Mouse (Mus musculus): ENCODE data around the gene Tdrd12. TPM values are rescaled to one million over a fixed set of nuclear protein-coding genes. Genes with fewer than 3 reads are reported as not detected.
"Not testable (repeated sequence)": the region's sequence is repeated elsewhere in the genome, so short reads cannot be mapped to it uniquely, and the experiment has no call there.

Gene Tdrd12
- polyA plus RNA-seq, 1 experiment from 2014 or later = 0.59 TPM

GRCm38 (mm10) chr7:35579849-35580248 lies 42.3 kb upstream of the Tdrd12 start:
- Histone ChIP-seq H3K27ac (no peak overlapping the region), H3K27me3 (ENCODE audit: control insufficient read depth, insufficient read depth, low read length) (peaks cover 27% of the 10 kb centered on the region), H3K9ac (no peak overlapping the region), H3K36me3 (replicated peaks; ENCODE audit: control insufficient read depth, insufficient read depth) (no peaks in the 10 kb centered on the region), H3K4me3 (replicated peaks; ENCODE audit: low read length) (no peak overlapping the region), H3K9me3 (ENCODE audit: control insufficient read depth, low read length) (no peaks in the 10 kb centered on the region), H3K4me1 (replicated peaks; ENCODE audit: control insufficient read depth, insufficient read depth, low read length) (peaks cover 6% of the 10 kb centered on the region; the same call in 1 of the 2 replicates), H3K4me2 (replicated peaks) (no peak overlapping the region)
- no peak for DNase-seq (ENCODE audit: low spot score)
- no peak for ATAC-seq (ENCODE audit: low FRiP score)
- 27% methylated on average over 4 of the region's 4 CpGs for WGBS

- H3K9me3 ChIP-seq (ENCODE audit: control insufficient read depth, low read length) = not testable (repeated sequence)
- WGBS = 17% methylated on average over 6 of the region's 6 CpGs
Measured at GRCm38 (mm10) chr7:35570883-35571282, 33.3 kb upstream of the Tdrd12 start.

GRCm38 (mm10) chr7:35569724-35570123 lies 32.2 kb upstream of the Tdrd12 start:
- not testable (repeated sequence) for ATAC-seq (ENCODE audit: low FRiP score); H3K27me3 ChIP-seq (ENCODE audit: control insufficient read depth, insufficient read depth, low read length); H3K27ac ChIP-seq; H3K9me3 ChIP-seq (ENCODE audit: control insufficient read depth, low read length); H3K4me2 ChIP-seq (replicated peaks); H3K9ac ChIP-seq; DNase-seq (ENCODE audit: low spot score); H3K4me1 ChIP-seq (replicated peaks; ENCODE audit: control insufficient read depth, insufficient read depth, low read length); H3K4me3 ChIP-seq (replicated peaks; ENCODE audit: low read length); H3K36me3 ChIP-seq (replicated peaks; ENCODE audit: control insufficient read depth, insufficient read depth)
- 97% methylated on average over 4 of the region's 4 CpGs for WGBS

More at GRCm38 (mm10) chr7:35570883-35571282, 33.3 kb upstream of the Tdrd12 start:
- not testable (repeated sequence) for DNase-seq (ENCODE audit: low spot score); H3K4me1 ChIP-seq (replicated peaks; ENCODE audit: control insufficient read depth, insufficient read depth, low read length); H3K36me3 ChIP-seq (replicated peaks; ENCODE audit: control insufficient read depth, insufficient read depth); H3K27me3 ChIP-seq (ENCODE audit: control insufficient read depth, insufficient read depth, low read length); H3K4me2 ChIP-seq (replicated peaks); ATAC-seq (ENCODE audit: low FRiP score); H3K9ac ChIP-seq; H3K4me3 ChIP-seq (replicated peaks; ENCODE audit: low read length); H3K27ac ChIP-seq

GRCm38 (mm10) chr7:35565965-35566364 lies 28.4 kb upstream of the Tdrd12 start:
- H3K36me3 ChIP-seq (replicated peaks; ENCODE audit: control insufficient read depth, insufficient read depth); H3K27ac ChIP-seq; H3K9me3 ChIP-seq (ENCODE audit: control insufficient read depth, low read length); H3K9ac ChIP-seq; DNase-seq (ENCODE audit: low spot score); H3K4me2 ChIP-seq (replicated peaks); H3K4me1 ChIP-seq (replicated peaks; ENCODE audit: control insufficient read depth, insufficient read depth, low read length); H3K4me3 ChIP-seq (replicated peaks; ENCODE audit: low read length); H3K27me3 ChIP-seq (ENCODE audit: control insufficient read depth, insufficient read depth, low read length); ATAC-seq (ENCODE audit: low FRiP score): not testable (repeated sequence)
- 82% methylated on average over 13 of the region's 13 CpGs for WGBS

GRCm38 (mm10) chr7:35564872-35565271 lies 27.3 kb upstream of the Tdrd12 start:
- ATAC-seq (ENCODE audit: low FRiP score); H3K9ac ChIP-seq; H3K36me3 ChIP-seq (replicated peaks; ENCODE audit: control insufficient read depth, insufficient read depth); H3K4me3 ChIP-seq (replicated peaks; ENCODE audit: low read length); H3K27me3 ChIP-seq (ENCODE audit: control insufficient read depth, insufficient read depth, low read length); H3K4me2 ChIP-seq (replicated peaks); H3K4me1 ChIP-seq (replicated peaks; ENCODE audit: control insufficient read depth, insufficient read depth, low read length); H3K9me3 ChIP-seq (ENCODE audit: control insufficient read depth, low read length); H3K27ac ChIP-seq; DNase-seq (ENCODE audit: low spot score): not testable (repeated sequence)
- 88% methylated on average over 10 of the region's 10 CpGs for WGBS

GRCm38 (mm10) chr7:35564067-35564865 lies 26.7 kb upstream of the Tdrd12 start:
- 91% methylated on average over 2 of the region's 2 CpGs for WGBS
- Histone ChIP-seq H3K36me3 (replicated peaks; ENCODE audit: control insufficient read depth, insufficient read depth) (no peaks in the 10 kb centered on the region), H3K27me3 (ENCODE audit: control insufficient read depth, insufficient read depth, low read length) (no peaks in the 10 kb centered on the region), H3K4me3 (replicated peaks; ENCODE audit: low read length) (no peak overlapping the region), H3K4me1 (replicated peaks; ENCODE audit: control insufficient read depth, insufficient read depth, low read length) (no peaks in the 10 kb centered on the region), H3K9me3 (ENCODE audit: control insufficient read depth, low read length) (no peaks in the 10 kb centered on the region), H3K27ac (no peak overlapping the region), H3K9ac (no peak overlapping the region), H3K4me2 (replicated peaks) (no peak overlapping the region)
- DNase-seq (ENCODE audit: low spot score) (no peak), ATAC-seq (ENCODE audit: low FRiP score) (no peak)

- Histone ChIP-seq H3K27me3 (ENCODE audit: control insufficient read depth, insufficient read depth, low read length) (no peaks in the 10 kb centered on the region), H3K27ac (no peak overlapping the region), H3K9me3 (ENCODE audit: control insufficient read depth, low read length) (no peaks in the 10 kb centered on the region), H3K4me2 (replicated peaks) (no peak overlapping the region), H3K36me3 (replicated peaks; ENCODE audit: control insufficient read depth, insufficient read depth) (no peaks in the 10 kb centered on the region), H3K4me1 (replicated peaks; ENCODE audit: control insufficient read depth, insufficient read depth, low read length) (no peaks in the 10 kb centered on the region), H3K9ac (no peak overlapping the region), H3K4me3 (replicated peaks; ENCODE audit: low read length) (no peak overlapping the region)
- no peak for DNase-seq (ENCODE audit: low spot score)
- ATAC-seq (ENCODE audit: low FRiP score) = no peak
- WGBS = 78% methylated on average over 11 of the region's 11 CpGs
Measured at GRCm38 (mm10) chr7:35563071-35563470, 25.5 kb upstream of the Tdrd12 start.

- Histone ChIP-seq H3K4me2 (replicated peaks) (no peak overlapping the region), H3K9ac (no peak overlapping the region), H3K4me1 (replicated peaks; ENCODE audit: control insufficient read depth, insufficient read depth, low read length) (peaks cover 6% of the 10 kb centered on the region), H3K27ac (no peak overlapping the region), H3K4me3 (replicated peaks; ENCODE audit: low read length) (no peak overlapping the region), H3K9me3 (ENCODE audit: control insufficient read depth, low read length) (no peaks in the 10 kb centered on the region), H3K27me3 (ENCODE audit: control insufficient read depth, insufficient read depth, low read length) (no peaks in the 10 kb centered on the region), H3K36me3 (replicated peaks; ENCODE audit: control insufficient read depth, insufficient read depth) (no peaks in the 10 kb centered on the region)
- WGBS = 93% methylated on average over 3 of the region's 3 CpGs
- ATAC-seq (ENCODE audit: low FRiP score) (no peak), DNase-seq (ENCODE audit: low spot score) (no peak)
Measured at GRCm38 (mm10) chr7:35559838-35560237, 22.3 kb upstream of the Tdrd12 start.

- Histone ChIP-seq H3K9ac (no peak overlapping the region), H3K9me3 (ENCODE audit: control insufficient read depth, low read length) (no peaks in the 10 kb centered on the region), H3K27ac (no peak overlapping the region), H3K4me2 (replicated peaks) (no peak overlapping the region), H3K27me3 (ENCODE audit: control insufficient read depth, insufficient read depth, low read length) (no peaks in the 10 kb centered on the region), H3K4me1 (replicated peaks; ENCODE audit: control insufficient read depth, insufficient read depth, low read length) (peaks cover 13% of the 10 kb centered on the region), H3K36me3 (replicated peaks; ENCODE audit: control insufficient read depth, insufficient read depth) (no peaks in the 10 kb centered on the region), H3K4me3 (replicated peaks; ENCODE audit: low read length) (no peak overlapping the region)
- DNase-seq (ENCODE audit: low spot score) (no peak), ATAC-seq (ENCODE audit: low FRiP score) (no peak)
- 49% methylated on average over 2 of the region's 2 CpGs for WGBS
Measured at GRCm38 (mm10) chr7:35558681-35559080, 21.1 kb upstream of the Tdrd12 start.

All from hindbrain, embryonic 14.5 days (tissue).